ENCODE assay signal across 19 mouse cellular contexts in the genomic region with DNA sequence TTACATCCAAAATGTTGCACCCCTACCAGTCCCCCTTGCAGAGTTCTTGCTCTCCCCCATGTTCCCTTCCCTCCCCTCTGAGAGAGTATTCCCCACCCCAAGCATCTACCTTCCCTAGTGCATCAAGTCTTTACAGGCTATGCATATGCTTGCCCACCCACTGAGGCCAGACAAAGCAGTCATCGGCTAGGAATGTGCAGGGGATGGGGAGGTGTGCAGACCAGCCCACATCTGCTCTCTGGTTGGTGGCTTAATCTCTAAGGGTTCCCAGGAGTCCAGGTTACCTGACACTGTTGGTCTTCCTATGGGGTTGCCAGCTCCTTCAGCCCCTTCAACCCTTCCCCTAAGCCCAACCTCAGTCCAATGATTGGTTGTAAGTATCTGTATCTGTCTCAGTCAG.
A peak's percentile ranks its signal among the peaks of the same experiment; 100 is the strongest.
DNase-seq lines count a peak whose midpoint lies in the region; ATAC-seq and TF ChIP-seq lines count a peak whose summit lies in the region.
"Had no signal": no experiment of that assay in that cellular context is flagged by ENCODE, and none has a peak within 500 bp of the region (broad histone marks: within the 10 kb centered on the region; RNA-seq: fewer than 3 reads in every experiment).

No protein-coding gene starts in this region.

- WGBS in hindbrain, embryonic 10.5 days: 5% methylated on average over 1 of the region's 1 CpGs
- WGBS in hindbrain, embryonic 14.5 days: 20% methylated on average over 1 of the region's 1 CpGs
- 5% methylated on average over 1 of the region's 1 CpGs for WGBS in neural tube, embryonic 11.5 days
- 38% methylated on average over 1 of the region's 1 CpGs for WGBS in lung, adult 2 months

- no peak overlapping the region for H3K4me3 ChIP-seq in hindbrain, embryonic 10.5 days
- H3K4me3 ChIP-seq in hindbrain, embryonic 14.5 days (replicated peaks; ENCODE audit: low read length): no peak overlapping the region
- H3K4me3 ChIP-seq in neural tube, embryonic 11.5 days (ENCODE audit: low read depth, low read length): no peak overlapping the region
- no peak overlapping the region for H3K4me3 ChIP-seq in lung, adult 2 months (replicated peaks; ENCODE audit: extremely low read depth, low read depth, low read length)
- H3K4me3 ChIP-seq: embryonic facial prominence, embryonic 12.5 days; heart, embryonic 12.5 days; neural tube, embryonic 12.5 days had no signal

- H3K27me3 ChIP-seq in hindbrain, embryonic 10.5 days (ENCODE audit: insufficient read depth, poor library complexity, severe bottlenecking): no peaks in the 10 kb centered on the region
- H3K27me3 ChIP-seq in hindbrain, embryonic 14.5 days (ENCODE audit: control insufficient read depth, insufficient read depth, low read length): no peaks in the 10 kb centered on the region
- H3K27me3 ChIP-seq in neural tube, embryonic 11.5 days (ENCODE audit: control insufficient read depth, insufficient read depth, low read length): no peaks in the 10 kb centered on the region
- H3K27me3 ChIP-seq: embryonic facial prominence, embryonic 12.5 days; heart, embryonic 12.5 days; neural tube, embryonic 12.5 days had no signal

- no peak for TF ChIP-seq CTCF in lung, adult 2 months (IDR thresholded peaks at IDR 0.05; ENCODE audit: insufficient read depth, low read length)

- no peak overlapping the region for H3K4me2 ChIP-seq in hindbrain, embryonic 14.5 days (replicated peaks)
- no peak overlapping the region for H3K4me2 ChIP-seq in neural tube, embryonic 11.5 days (ENCODE audit: low read depth)
- H3K4me2 ChIP-seq: embryonic facial prominence, embryonic 12.5 days; heart, embryonic 12.5 days; neural tube, embryonic 12.5 days had no signal

- H3K4me1 ChIP-seq in hindbrain, embryonic 10.5 days (replicated peaks): peaks cover 9% of the 10 kb centered on the region; the same call in 1 of the 2 replicates
- H3K4me1 ChIP-seq in hindbrain, embryonic 14.5 days (replicated peaks; ENCODE audit: control insufficient read depth, insufficient read depth, low read length): peaks cover 5% of the 10 kb centered on the region
- H3K4me1 ChIP-seq in neural tube, embryonic 11.5 days (ENCODE audit: control insufficient read depth, insufficient read depth, low read length): no peaks in the 10 kb centered on the region
- no peaks in the 10 kb centered on the region for H3K4me1 ChIP-seq in lung, adult 2 months (ENCODE audit: control insufficient read depth, insufficient read depth, low read length)
- H3K4me1 ChIP-seq: embryonic facial prominence, embryonic 12.5 days; heart, embryonic 12.5 days; neural tube, embryonic 12.5 days had no signal

- no peaks in the 10 kb centered on the region for H3K9me3 ChIP-seq in hindbrain, embryonic 10.5 days
- H3K9me3 ChIP-seq in hindbrain, embryonic 14.5 days (ENCODE audit: control insufficient read depth, low read length): no peaks in the 10 kb centered on the region
- no peaks in the 10 kb centered on the region for H3K9me3 ChIP-seq in neural tube, embryonic 11.5 days (ENCODE audit: control insufficient read depth, low read length)
- H3K9me3 ChIP-seq: embryonic facial prominence, embryonic 12.5 days; heart, embryonic 12.5 days; neural tube, embryonic 12.5 days had no signal

- peak; percentile 16 for DNase-seq in hindbrain, embryonic 10.5 days (ENCODE audit: low spot score)
- DNase-seq in hindbrain, embryonic 14.5 days (ENCODE audit: low spot score): no peak
- DNase-seq in neural tube, embryonic 11.5 days (ENCODE audit: low spot score): peak; percentile 16
- no peak for DNase-seq in neural tube, embryonic 10.5 days (ENCODE audit: extremely low spot score, low spot score)
- DNase-seq in WW6 (ENCODE audit: low read depth, low spot score): peak; percentile 65
- no peak for DNase-seq in lung, postnatal 36 days
- no peak for DNase-seq in lung, adult 2 months
- DNase-seq: cerebellum, postnatal 10 days; kidney, adult 9 months; kidney, postnatal 36 days; layer of hippocampus, adult 9-11 months; liver; liver, postnatal 0 days; right cerebral cortex, postnatal 25 days had no signal

- no peaks in the 10 kb centered on the region for H3K36me3 ChIP-seq in hindbrain, embryonic 10.5 days
- H3K36me3 ChIP-seq in hindbrain, embryonic 14.5 days (replicated peaks; ENCODE audit: control insufficient read depth, insufficient read depth): no peaks in the 10 kb centered on the region
- H3K36me3 ChIP-seq in neural tube, embryonic 11.5 days (ENCODE audit: control insufficient read depth, insufficient read depth, low read length): no peaks in the 10 kb centered on the region
- H3K36me3 ChIP-seq: embryonic facial prominence, embryonic 12.5 days; heart, embryonic 12.5 days; neural tube, embryonic 12.5 days had no signal

- H3K27ac ChIP-seq in hindbrain, embryonic 10.5 days: 0 out of 2 replicates have a peak overlapping the region, but pooled peaks have one; percentile 1
- H3K27ac ChIP-seq in hindbrain, embryonic 14.5 days: no peak overlapping the region
- no peak overlapping the region for H3K27ac ChIP-seq in neural tube, embryonic 11.5 days (ENCODE audit: low read depth, low read length)
- H3K27ac ChIP-seq: embryonic facial prominence, embryonic 12.5 days; neural tube, embryonic 12.5 days; stomach, postnatal 0 days had no signal

- no peak for ATAC-seq in hindbrain, embryonic 14.5 days (ENCODE audit: low FRiP score)
- 0 out of 2 replicates have a peak, but pooled peaks have one; percentile 48 for ATAC-seq in neural tube, embryonic 11.5 days (ENCODE audit: insufficient read depth, low FRiP score, low TSS enrichment)
- ATAC-seq: inflammation-experienced regulatory T-cells, adult 6 months; liver, postnatal 0 days had no signal

- no peak overlapping the region for H3K9ac ChIP-seq in hindbrain, embryonic 14.5 days
- no peak overlapping the region for H3K9ac ChIP-seq in neural tube, embryonic 11.5 days (ENCODE audit: low read length)
- H3K9ac ChIP-seq: embryonic facial prominence, embryonic 12.5 days; heart, embryonic 12.5 days; liver, postnatal 0 days; neural tube, embryonic 12.5 days had no signal

- no peak for TF ChIP-seq POLR2A in lung, adult 2 months (IDR thresholded peaks at IDR 0.05; ENCODE audit: borderline replicate concordance, extremely low read depth, low read depth, low read length)

Comparison
In these comparisons a context has a peak if more than half of its experiments do, and no peak if none do; other contexts are left out.
1. DNase-seq: peak in hindbrain, embryonic 10.5 days (single experiment), neural tube, embryonic 11.5 days (single experiment) and WW6 (single experiment); none in hindbrain, embryonic 14.5 days (single experiment), neural tube, embryonic 10.5 days (single experiment), lung, postnatal 36 days (single experiment) and lung, adult 2 months (single experiment).